Mouse (Mus musculus): ENCODE measurements around the gene Steap4. TPM values are rescaled to one million over a fixed set of nuclear protein-coding genes. Genes with fewer than 3 reads are reported as not detected.
"Not testable (repeated sequence)": the region's sequence is repeated elsewhere in the genome, so short reads cannot be mapped to it uniquely, and the experiment has no call there.

Gene Steap4
- polyA plus RNA-seq, 1 experiment = 2.7 TPM

DNA sequence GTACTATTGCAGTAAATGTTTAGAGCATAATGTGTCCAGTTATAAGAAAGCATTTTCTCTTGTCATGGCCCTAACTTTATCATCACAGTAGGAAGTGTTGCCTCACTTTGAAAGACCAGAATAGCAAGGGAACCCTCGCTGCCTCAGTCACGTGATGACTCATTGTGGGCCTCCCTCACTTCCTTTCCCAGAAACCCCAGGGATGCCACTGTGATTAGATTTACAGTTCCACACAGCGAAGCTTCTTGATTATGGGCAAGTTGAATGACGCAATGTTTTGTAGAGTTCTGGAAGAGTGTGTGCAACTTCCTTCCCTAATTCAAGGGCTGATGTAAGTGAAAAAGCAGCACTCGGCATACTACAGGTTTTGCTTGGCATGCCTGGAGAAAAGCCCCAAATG is 20.3 kb downstream of the Steap4 start:
- 70% methylated on average over 5 of the region's 5 CpGs for WGBS
- DNase-seq (ENCODE audit: low read depth, low spot score) = no peak

DNA sequence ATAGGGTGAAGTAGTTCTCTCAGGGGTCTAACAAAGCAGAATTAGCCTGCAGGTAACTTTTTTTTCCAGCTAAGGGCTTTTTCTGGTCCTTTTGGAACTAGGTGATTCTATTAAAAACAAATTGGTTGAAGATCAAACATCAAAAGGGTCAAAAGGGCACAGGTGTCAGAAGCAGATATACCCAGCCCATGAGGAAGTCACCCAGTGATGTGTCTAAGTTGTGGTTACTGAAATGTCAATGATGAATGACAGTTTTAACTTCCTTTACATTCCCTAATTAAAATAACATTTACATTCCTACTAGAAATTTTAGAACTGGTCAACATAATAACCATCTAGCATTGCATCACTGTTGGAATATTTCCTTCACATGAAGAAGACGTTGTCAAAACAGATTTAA is 27.7 kb downstream of the Steap4 start:
- 44% methylated on average over 1 of the region's 1 CpGs for WGBS
- DNase-seq (ENCODE audit: low read depth, low spot score) = no peak

DNA sequence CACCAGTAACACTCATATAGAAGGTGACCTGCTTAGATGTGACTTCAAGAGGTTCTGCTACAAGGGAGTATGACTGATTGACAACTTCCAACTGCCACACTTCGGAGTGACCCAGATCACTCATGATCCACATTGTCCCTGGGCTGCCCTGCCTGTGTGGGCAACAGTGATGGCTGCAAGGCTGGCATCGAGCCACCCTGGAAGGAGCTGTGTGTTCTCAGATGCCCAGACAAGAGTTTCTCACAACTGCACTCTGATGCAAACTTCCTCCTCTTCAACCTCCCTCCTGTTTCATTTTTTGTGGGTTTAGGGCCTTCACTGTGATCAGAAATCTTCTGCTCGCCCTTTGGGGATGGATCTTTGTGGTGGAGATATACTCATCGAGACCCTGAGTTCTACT is 28.2 kb downstream of the Steap4 start:
- 81% methylated on average over 4 of the region's 4 CpGs for WGBS

DNA sequence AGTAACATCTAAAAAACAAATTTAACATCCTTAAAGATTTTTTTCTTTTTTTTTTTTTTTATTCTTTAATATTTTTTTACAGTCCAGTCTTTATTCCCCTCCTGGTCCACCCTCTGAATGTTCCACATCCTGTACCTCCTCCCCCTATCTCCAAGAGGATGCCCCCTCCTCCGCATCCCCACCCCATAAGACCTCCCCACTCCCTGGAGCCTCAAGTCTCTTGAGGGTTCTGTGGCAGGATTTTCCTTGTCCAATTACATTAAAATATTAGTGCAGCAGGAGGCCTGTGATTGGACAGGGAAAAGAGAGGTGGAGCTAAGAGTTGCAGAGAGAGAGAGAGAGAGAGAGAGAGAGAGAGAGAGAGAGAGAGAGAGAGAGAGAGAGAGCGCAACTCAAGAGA is 31.4 kb downstream of the Steap4 start:
- DNase-seq (ENCODE audit: low read depth, low spot score) = not testable (repeated sequence)
- WGBS = 94% methylated on average over 2 of the region's 2 CpGs

More for the DNA sequence above, 28.2 kb downstream of the Steap4 start:
- no peak for DNase-seq (ENCODE audit: low read depth, low spot score)

DNA sequence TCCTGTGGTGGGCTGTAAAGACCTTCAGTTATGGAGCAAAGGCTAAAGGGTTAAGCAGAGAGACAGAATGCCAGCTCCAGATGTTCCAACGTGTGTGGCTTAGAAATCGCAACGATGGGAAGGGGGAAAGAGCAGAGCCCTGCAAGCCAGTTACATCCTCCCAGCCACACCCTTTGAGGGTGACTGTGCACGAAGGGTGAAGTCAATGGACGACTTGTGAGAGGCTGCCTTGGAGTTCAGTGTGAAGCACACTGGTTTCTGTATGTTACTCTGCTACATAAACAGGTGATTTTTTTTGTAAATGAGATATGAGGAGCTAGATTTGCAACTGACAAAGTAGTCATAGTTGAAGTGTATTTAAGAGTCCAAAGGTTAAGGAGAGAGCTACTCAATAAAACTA is 33.5 kb downstream of the Steap4 start:
- DNase-seq (ENCODE audit: low read depth, low spot score) = no peak
- WGBS = 9% methylated on average over 5 of the region's 5 CpGs

DNA sequence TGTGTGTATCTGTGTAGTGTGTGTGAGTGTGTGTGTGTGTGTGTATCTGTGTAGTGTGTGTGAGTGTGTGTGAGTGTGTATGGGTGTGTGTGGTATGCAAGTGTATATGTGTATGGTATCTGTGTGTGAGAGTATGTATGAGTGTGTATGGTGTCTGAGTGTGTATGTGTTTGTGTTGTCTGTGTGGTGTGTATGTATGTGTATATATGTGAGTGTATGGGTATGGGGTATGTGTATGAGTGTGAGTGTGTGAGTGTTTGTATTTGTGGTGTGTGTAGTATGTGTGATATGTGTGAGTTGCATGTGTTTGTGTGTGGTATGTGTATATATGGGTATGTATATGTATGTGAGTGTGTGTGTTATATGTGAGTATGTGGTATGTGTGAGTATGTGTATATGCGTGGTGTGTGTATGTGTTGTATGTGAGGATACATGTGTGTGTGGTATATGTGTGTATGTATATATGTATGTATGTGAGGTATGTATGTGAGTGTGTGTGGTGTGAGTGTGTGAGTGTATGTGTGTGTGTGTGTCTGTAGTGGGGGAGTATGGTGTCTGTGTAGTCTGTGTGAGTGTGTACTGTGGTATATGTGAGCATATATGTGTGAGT is 35.1 kb downstream of the Steap4 start:
- no peak for DNase-seq (ENCODE audit: low read depth, low spot score)
- WGBS = 98% methylated on average over 1 of the region's 1 CpGs

DNA sequence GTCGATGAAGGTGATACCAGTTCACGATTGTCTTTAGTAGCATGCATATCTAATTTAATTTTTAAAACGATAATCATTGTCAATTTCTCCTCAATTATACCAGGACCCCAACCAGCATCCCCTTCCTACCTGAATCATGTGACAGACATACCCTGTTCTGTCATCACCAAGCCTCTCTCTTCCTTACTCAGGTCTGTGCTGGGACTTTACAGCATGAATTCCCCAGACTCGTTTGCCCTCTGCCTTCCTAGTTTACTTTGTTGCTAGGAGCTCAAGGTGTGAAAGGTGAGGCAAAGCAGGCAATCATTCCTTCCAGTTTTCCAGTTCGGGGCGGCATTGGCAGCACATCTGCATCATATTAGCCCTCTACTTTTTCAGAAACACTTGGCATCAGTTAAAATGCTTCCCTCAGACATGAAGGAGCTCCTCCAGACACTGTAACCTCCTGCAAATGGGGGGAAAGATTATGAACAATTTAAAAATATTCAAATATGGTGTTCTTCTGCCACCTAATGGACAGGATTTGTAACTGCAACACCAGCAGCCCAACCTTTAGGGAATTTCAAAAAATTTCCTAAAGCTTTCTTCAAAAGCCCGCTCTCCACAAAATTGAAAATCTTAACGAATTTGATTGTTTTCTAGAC is 36.3 kb downstream of the Steap4 start:
- 38% methylated on average over 8 of the region's 8 CpGs for WGBS
- DNase-seq (ENCODE audit: low read depth, low spot score) = no peak

DNA sequence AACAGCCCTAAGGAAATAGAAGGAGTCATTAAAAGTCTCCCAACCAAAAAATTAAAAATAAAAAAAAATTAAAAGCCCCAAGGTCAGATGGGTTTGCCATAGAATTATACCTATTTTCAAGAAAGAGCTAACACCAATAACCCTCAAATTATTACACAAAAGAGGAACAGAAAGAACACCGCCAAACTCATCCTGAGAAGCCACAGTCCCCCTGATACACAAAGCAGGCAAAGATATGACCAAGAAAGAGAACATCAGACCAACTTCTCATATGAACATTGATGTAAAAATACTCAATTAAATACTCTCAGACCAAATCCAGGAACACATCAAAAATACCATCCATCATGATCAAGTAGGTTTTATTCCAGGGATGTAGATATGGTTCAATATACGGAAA is 36.8 kb downstream of the Steap4 start:
- WGBS = 96% methylated on average over 2 of the region's 2 CpGs
- no peak for DNase-seq (ENCODE audit: low read depth, low spot score)

DNA sequence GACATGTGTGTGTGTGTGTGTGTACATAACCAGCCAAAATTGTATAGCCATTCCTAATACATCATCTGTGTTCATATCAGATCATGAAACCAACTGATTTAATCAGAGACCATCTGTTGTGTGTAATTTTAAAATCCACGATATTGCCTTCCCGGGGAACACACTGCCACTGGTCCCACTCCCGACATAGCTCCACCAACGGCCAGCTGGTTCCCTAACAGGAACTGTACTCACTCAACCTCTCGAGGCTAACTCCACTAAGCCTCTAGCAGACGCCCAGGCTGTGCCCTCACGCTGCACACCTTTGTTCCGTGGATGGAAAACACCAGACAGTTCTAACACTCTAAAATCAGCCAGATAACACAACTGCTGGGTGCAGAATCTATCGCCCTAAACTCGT is 40.2 kb downstream of the Steap4 start:
- no peak for DNase-seq (ENCODE audit: low read depth, low spot score)
- 72% methylated on average over 10 of the region's 10 CpGs for WGBS

DNA sequence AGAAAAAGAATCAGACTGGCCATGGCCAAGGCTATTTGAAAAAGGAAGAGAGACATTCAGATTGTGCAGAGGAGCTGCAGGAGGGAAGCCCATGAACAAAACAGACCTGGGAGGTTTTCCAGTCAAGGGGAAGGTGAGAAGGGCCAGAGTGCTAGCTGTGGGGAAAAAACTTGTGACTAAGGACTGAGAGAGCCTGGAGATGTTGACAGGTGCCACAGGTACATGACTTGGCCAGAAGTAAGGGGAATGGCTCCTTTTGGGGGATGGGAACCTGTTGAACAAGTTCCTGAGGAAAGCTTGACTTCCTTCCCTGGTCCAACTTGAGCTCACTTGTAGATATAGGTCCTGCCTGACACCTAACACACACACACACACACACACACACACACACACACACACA is 42.6 kb downstream of the Steap4 start:
- no peak for DNase-seq (ENCODE audit: low read depth, low spot score)

DNA sequence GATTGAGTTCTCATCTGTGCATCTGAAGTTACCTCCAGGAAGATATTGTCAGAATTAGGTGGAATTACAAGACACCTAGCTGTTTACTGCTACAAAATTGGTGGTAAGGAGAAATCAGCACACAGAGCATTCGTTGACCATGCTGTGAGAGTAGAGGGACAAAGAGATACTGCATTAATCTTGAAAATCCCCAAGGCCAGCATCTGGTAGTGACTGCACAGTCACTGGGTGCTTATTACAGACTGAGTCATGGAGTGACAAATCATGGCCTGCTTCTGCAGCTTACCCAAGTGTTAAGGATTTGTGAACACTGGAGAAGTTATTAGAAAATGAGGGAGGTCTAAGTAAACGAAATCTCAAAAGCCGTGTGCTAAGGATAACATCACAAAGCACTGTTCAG is 53.0 kb downstream of the Steap4 start:
- WGBS = 73% methylated on average over 3 of the region's 3 CpGs
- no peak for DNase-seq (ENCODE audit: low read depth, low spot score)

Other genes starting within 250 kb of the Steap4 start
- 413 and 471 TPM in 2 replicates for gene Sri, start 85.6 kb downstream of the Steap4 start, polyA plus RNA-seq (2012; rRNA removed)